Mouse (Mus musculus) Patski (cell line): ENCODE measurements around the gene Pvalb. TPM values are rescaled to one million over a fixed set of nuclear protein-coding genes. Genes with fewer than 3 reads are reported as not detected.

Experiments used
- ATAC-seq: fragments of 100-300 bp; one replicate; pipeline ENCODE4 v1.8.0; 2021
- CTCF ChIA-PET: fragments of 350-600 bp; sonication (Branson Sonifier 250); formaldehyde crosslinking; loops from one replicate; lab custom pipeline; 2022; ENCODE audit warnings: inconsistent platforms; lab: Charles Lee
- POLR2A ChIA-PET: fragments of 350-600 bp; sonication (Branson Sonifier 250); formaldehyde crosslinking; loops from one replicate; lab custom pipeline; 2022; ENCODE audit warnings: antibody characterized with exemption, inconsistent platforms; lab: Charles Lee
- DNase-seq: peaks from one replicate; pipeline ENCODE4 v3.0.0-alpha.2; 2011; ENCODE audit warnings: low read depth, low spot score
- H3K27me3 ChIP-seq: fragments of 371-371 bp; one replicate; pipeline ENCODE4 v1.5.1; 2021
- CTCF ChIP-seq: fragments of 100-300 bp; IDR thresholded peaks from one replicate; pipeline ENCODE4 v1.5.1; 2021
- in situ Hi-C: fragments of 300-500 bp; cut with MboI; formaldehyde crosslinking; loops from 3 replicates; pipeline ENCODE4 v1.11.1; 2018; ENCODE audit warnings: low pct_unique_long_range_greater_than_20kb, mixed read lengths
- polyA plus RNA-seq: library from polyadenylated mRNA; unstranded; gene quantifications from one replicate; pipeline ENCODE4 v1.2.3, GENCODE M21; 2021

Pvalb gene
- polyA plus RNA-seq, 1 experiment from 2014 or later = not detected

DNA sequence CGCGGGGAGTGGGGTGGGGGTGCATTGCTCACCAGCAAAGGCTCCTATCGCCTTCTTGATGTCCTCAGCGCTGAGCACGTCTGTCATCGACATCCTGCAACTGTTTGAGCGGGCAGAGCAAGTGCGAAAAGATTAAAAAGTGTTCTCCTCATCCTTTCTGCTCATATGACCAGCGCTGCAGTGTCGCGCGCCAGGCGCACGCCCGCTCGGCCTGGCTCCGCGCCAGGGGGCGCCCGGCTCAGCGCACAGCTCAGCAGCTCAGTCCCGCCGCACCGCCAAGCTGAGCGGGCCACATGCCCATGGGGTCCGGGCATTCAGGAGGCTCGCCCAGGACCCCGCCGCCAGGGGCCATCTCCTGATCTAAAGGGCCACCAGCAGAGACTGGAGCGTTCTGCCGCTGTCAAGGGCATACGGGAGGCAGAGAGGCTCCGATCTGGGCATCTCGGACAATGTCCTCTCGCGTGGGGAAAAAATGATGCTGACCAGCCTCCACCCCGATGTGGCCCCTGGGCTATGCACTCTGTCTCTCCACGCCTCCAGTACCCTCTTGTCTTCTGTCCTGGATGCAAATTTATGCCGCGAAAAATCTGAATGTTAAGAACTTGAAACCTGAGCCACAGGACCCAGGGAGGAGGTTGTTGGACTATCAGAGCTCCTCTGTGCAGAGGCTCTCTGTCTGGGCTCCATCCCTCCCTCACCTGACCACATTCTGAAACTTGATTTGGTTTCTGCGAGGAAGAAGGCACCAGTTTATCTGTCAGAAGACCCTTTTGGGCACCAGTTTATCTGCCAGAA is 1.9 kb downstream of the Pvalb start:
- H3K27me3 ChIP-seq = peaks cover 56% of the 10 kb centered on the region
- ATAC-seq = no peak
- in situ Hi-C loops = no loop called here
- DNase-seq = no peak
- ChIA-PET CTCF (interaction anchor here (1.3 to 2.3 kb wide), 4 partner anchors 10 to 35 kb away, joined by 4 to 13 read pairs (median 5); no protein-coding TSS in a partner anchor), POLR2A (interaction anchor here (1.3 kb wide), 1 partner anchor 417 kb away, joined by 3 read pairs; no protein-coding TSS in a partner anchor)
- TF ChIP-seq CTCF = no peak

DNA sequence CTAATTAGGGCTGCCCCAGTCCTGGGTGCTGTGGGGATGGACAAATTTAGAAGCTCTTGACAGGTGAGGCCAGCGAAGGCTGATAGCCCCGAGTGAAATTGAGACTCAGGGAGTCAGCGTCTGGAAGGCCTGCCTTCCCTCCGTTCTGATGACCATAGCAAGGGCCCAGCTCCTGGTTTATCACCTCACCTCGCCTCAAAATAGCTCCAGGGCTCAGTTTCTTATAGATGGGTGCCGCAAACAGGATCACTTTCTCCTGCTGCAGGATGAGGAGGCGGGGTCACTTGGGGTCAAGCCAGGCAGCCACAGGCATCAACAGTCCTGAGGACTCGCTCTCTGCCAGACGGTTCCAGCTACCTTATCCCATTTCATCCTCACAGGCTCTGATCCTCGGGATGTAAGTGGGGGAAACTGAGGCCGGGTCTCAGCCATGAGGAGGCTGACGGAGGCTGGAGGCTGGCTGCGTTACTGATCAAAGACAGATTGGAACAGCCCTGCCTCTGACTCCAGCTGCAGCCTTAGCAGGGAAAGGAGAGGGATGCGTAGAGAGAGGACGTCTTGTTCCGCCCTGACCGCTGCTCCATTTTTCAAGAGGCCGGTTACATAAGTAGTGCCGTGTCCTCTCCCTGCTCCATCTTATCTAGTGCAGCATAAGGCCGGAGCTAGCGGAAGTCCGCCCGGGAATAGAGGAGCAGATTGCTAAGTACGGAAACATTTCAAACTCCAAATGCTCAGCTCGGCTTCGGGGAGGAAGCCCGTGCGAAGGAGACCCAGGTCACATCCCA is 10.9 kb downstream of the Pvalb start:
- ChIA-PET POLR2A (no interaction called here), CTCF (interaction anchor here (1.3 kb wide), 1 partner anchor 11 kb away, joined by 3 read pairs; no protein-coding TSS in a partner anchor)
- no peak for TF ChIP-seq CTCF
- in situ Hi-C loops = no loop called here
- DNase-seq (no peak), ATAC-seq (no peak)
- H3K27me3 ChIP-seq = peaks cover 39% of the 10 kb centered on the region

DNA sequence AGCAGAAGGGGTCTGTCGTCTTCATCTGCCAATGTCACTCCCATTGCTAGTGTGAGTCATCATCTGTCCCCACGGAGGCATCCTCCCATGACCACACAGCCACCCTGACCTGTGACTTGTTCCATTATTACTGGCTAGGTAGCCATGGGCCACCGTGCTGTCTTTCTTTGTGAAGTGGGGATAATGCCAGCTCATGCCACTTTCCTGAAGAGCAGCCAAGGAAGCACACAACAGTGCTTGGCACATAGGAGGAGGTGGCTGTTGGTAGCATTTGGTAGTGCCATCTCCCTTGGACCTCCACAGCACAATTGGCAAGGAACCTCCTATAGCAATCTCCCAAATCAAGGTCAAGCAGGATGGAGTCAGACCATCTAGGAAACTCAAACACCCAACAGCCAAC is 11.9 kb downstream of the Pvalb start:
- peaks cover 46% of the 10 kb centered on the region for H3K27me3 ChIP-seq
- in situ Hi-C loops = no loop called here
- no peak for DNase-seq
- no peak for ATAC-seq
- CTCF ChIA-PET = interaction anchor here (1.1 to 1.3 kb wide), 2 partner anchors 11 to 12 kb away, joined by 3 to 4 read pairs; no protein-coding TSS in a partner anchor
- no peak for TF ChIP-seq CTCF
- POLR2A ChIA-PET = no interaction called here

DNA sequence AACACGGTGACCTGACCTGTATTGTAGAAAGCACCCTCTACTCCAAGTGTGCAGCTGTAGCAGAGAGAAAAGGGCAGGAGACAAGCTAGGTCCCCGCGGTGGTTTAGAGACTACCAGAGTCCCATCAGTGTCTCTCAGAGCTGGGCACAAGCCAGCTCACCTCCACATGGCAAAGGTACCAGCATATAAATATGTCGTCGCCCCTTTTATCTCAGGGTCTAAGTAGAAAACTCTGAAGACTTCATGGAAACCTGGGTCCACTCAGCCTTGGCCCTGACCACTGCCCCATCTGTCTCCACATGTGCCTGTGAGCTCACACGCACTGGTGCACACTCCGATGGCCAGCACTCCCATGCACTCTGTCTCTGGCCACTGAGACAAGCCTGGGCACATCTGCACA is 16.6 kb downstream of the Pvalb start:
- DNase-seq = no peak
- POLR2A ChIA-PET = no interaction called here
- in situ Hi-C loops = no loop called here
- TF ChIP-seq CTCF = no peak
- ATAC-seq = no peak
- H3K27me3 ChIP-seq = peaks cover 51% of the 10 kb centered on the region
- CTCF ChIA-PET = interaction anchor here (1.1 to 1.7 kb wide), 2 partner anchors 12 to 50 kb away, joined by 4 to 5 read pairs; no protein-coding TSS in a partner anchor

DNA sequence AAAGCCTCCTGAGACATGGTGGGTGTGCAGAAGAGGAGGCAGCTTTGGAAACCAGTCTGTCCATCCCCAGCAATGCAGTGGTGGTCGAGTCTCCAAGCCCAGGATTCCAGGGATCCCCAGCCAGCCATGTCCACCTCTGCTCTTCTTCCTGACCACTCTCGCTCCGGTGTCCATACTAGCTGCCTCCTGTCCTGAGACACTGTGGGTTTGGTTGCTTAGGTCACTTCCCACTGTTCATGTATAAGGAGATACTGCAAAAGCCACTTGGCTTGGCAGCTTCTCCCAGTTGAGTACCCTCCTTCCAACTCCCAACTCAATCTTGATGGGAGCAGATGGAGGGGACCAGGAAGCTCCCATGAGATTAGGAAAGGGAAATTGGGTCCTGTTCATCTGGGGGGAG is 17.7 kb downstream of the Pvalb start:
- TF ChIP-seq CTCF = no peak
- POLR2A ChIA-PET = no interaction called here
- DNase-seq = no peak
- in situ Hi-C loops = no loop called here
- no peak for ATAC-seq
- H3K27me3 ChIP-seq = peaks cover 56% of the 10 kb centered on the region
- CTCF ChIA-PET = interaction anchor here (1.5 to 1.7 kb wide), 2 partner anchors 11 to 51 kb away, joined by 5 to 8 read pairs; no protein-coding TSS in a partner anchor

- DNase-seq (no peak), ATAC-seq (no peak)
- no peak for TF ChIP-seq CTCF
- CTCF ChIA-PET = interaction anchor here (0.7 to 1.5 kb wide), 4 partner anchors 20 to 136 kb away, joined by 3 to 8 read pairs (median 5); partner anchors contain the start of gene Pvalb
- in situ Hi-C loops = no loop called here
- H3K27me3 ChIP-seq = peaks cover 57% of the 10 kb centered on the region
- POLR2A ChIA-PET = interaction anchor here (0.6 kb wide), 1 partner anchor 266 kb away, joined by 3 read pairs; no protein-coding TSS in a partner anchor
Observed at GRCm38 (mm10) chr15:78186906-78187305, 19.3 kb downstream of the Pvalb start.

DNA sequence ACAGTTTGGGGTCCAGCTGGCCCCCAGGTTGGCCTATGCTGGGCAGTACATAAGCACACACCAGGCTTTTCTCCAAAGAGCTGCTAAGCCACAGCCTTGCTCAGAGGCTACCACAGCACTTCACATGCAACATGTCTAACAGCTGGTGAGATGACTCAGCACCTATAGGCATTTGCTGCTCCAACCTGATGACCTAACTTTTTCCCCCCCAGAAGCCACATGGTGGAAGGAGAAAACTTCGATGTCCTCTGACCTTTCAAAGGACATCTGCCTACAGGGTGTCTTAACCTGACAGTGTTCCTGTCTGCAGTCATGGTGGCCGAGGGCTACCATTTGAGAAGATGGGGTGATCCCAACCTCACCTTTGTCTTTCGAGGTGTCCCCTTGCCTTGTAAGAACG is 20.6 kb downstream of the Pvalb start:
- in situ Hi-C loops = no loop called here
- peaks cover 47% of the 10 kb centered on the region for H3K27me3 ChIP-seq
- no peak for ATAC-seq
- CTCF ChIA-PET = interaction anchor here (1.5 kb wide), 1 partner anchor 54 kb away, joined by 7 read pairs; no protein-coding TSS in a partner anchor
- no peak for DNase-seq
- POLR2A ChIA-PET = no interaction called here
- TF ChIP-seq CTCF = no peak

GRCm38 (mm10) chr15:78184855-78185254 is 21.3 kb downstream of the Pvalb start:
- ATAC-seq (no peak), DNase-seq (no peak)
- CTCF ChIA-PET = interaction anchor here (0.8 kb wide), 1 partner anchor 54 kb away, joined by 3 read pairs; no protein-coding TSS in a partner anchor
- POLR2A ChIA-PET = interaction anchor here (0.5 kb wide), 1 partner anchor 451 kb away, joined by 3 read pairs; no protein-coding TSS in a partner anchor
- in situ Hi-C loops = loop anchor here (5.0 kb wide), 2 partner anchors 62 to 347 kb away; partner anchors contain the start of gene C1qtnf6
- H3K27me3 ChIP-seq = peaks cover 40% of the 10 kb centered on the region
- TF ChIP-seq CTCF = no peak

- in situ Hi-C loops = loop anchor here (5.0 kb wide), 2 partner anchors 65 to 350 kb away; partner anchors contain the start of gene C1qtnf6
- peaks cover 26% of the 10 kb centered on the region for H3K27me3 ChIP-seq
- TF ChIP-seq CTCF = no peak
- no peak for ATAC-seq
- ChIA-PET CTCF (interaction anchor here (1.6 kb wide), 1 partner anchor 58 kb away, joined by 7 read pairs; no protein-coding TSS in a partner anchor), POLR2A (no interaction called here)
- DNase-seq = no peak
Observed at GRCm38 (mm10) chr15:78181701-78182405, 24.3 kb downstream of the Pvalb start.
